Mouse (Mus musculus) heart, postnatal 25 days (tissue): ENCODE results near the gene Apobec1. TPM values are rescaled to one million over a fixed set of nuclear protein-coding genes. Genes with fewer than 3 reads are reported as not detected.

Experiments used
- total RNA-seq, 2 experiments: library from RNA; stranded (reverse); gene quantifications; 2 replicates each; pipeline ENCODE4 v1.2.3; 2021

The Apobec1 gene
- total RNA-seq, 2 experiments from 2014 or later, result 3.5 to 5.2 TPM

Other genes with a start within 250 kb of the Apobec1 start
- gene Rimklb, start 103.7 kb downstream of the Apobec1 start, total RNA-seq, result not detected
- 10 to 100 TPM; 37.3 to 50.0 TPM for gene Mfap5, start 96.6 kb downstream of the Apobec1 start, total RNA-seq
- not detected for gene Aicda, start 48.6 kb downstream of the Apobec1 start, total RNA-seq
- gene Gdf3, start 7.6 kb upstream of the Apobec1 start, total RNA-seq, result not detected
- not detected for gene Dppa3, start 24.0 kb upstream of the Apobec1 start, total RNA-seq
- not detected for gene Nanog, start 105.0 kb upstream of the Apobec1 start, total RNA-seq
- 1 to 10 TPM; 1.8 to 2.2 TPM for gene Slc2a3, start 199.2 kb upstream of the Apobec1 start, total RNA-seq
- gene Foxj2, start 217.5 kb upstream of the Apobec1 start, total RNA-seq, result 10 to 100 TPM; 31.8 to 37.0 TPM